Mouse (Mus musculus): Measurements from ENCODE around the gene Defa33.
"Not testable (repeated sequence)": the region's sequence is repeated elsewhere in the genome, so short reads cannot be mapped to it uniquely, and the experiment has no call there.

Gene Defa33

GRCm38 (mm10) chr8:21391511-21391910, at the start of gene Defa33:
Defa33 (plus strand) TSS chr8:21391811.
- not testable (repeated sequence) for DNase-seq (ENCODE audit: low read depth, low spot score)

DNA sequence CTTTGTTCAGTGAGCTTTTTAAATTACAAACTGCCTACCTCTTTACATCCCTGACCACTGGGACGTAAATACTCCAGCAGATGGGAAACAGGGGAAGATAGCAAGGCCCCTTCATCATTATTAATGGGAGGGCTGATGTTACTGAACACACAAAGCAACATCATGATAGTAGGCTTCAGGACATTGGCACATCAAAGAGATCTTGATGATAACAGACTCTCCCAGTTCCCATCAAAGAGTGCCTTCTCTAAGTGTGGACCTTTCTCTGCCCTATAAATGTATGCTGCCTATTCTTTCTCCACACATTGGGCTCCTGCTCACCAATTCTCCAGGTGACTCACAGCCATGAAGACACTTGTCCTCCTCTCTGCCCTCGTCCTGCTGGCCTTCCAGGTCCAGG, 13.4 kb upstream of the Defa33 start, which contains the start of gene Defa2:
Gene Defa2 (plus strand): TSS at position 301 of the 400 bp plus-strand sequence.
- not testable (repeated sequence) for DNase-seq (ENCODE audit: low read depth, low spot score)

DNA sequence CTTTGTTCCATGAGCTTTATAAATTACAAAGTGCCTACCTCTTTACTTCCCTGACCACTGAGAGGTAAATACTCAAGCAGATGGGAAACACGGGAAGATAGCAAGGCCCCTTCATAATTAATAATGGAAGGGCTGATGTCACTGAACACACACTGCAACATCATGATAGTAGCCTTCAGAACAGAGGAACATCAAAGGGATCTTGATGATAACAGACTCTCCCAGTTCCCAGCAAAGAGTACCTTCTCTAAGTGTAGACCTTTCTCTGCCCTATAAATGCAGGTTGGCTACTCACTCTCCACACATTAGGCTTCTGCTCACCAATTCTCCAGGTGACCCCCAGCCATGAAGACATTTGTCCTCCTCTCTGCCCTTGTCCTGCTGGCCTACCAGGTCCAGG, 35.5 kb downstream of the Defa33 start, which contains the start of gene Defa36:
Gene Defa36 (plus strand): TSS at position 301 of the 400 bp plus-strand sequence.
- not testable (repeated sequence) for DNase-seq (ENCODE audit: low read depth, low spot score)

Measured in forelimb bud, embryonic 11.5 days (tissue).